Mouse (Mus musculus) T-helper 2 cell (primary cell): ENCODE measurements around the gene Mapk14.
"Not testable (repeated sequence)": the region's sequence is repeated elsewhere in the genome, so short reads cannot be mapped to it uniquely, and the experiment has no call there.

Experiments
- in situ Hi-C: fragments of 300-600 bp; cut with MboI, MseI; formaldehyde crosslinking; loops from one replicate; pipeline ENCODE4 v1.15.1; 2025; ENCODE audit warnings: high pct_unique_total_duplicates

Gene Mapk14

DNA sequence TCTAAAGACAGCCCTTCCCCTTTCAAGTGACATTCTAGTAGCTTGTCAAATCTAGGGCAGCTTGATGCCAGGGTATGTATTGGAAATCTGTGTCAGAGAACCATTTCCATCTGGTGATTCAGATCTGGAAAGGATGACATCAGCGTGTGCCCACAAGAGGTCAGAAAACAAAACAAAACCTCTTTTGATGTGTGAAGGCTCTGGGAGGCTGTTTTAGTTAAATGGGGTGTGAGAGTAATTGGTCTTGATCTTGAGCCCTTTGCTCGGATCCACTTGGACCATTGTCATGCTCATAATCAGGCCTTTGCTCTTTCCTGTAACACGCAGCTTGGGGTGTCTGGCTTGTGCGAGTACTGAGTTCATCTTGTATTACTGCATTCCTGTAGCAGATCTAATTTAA, 7.1 kb downstream of the Mapk14 start:
- in situ Hi-C loops = no loop called here

DNA sequence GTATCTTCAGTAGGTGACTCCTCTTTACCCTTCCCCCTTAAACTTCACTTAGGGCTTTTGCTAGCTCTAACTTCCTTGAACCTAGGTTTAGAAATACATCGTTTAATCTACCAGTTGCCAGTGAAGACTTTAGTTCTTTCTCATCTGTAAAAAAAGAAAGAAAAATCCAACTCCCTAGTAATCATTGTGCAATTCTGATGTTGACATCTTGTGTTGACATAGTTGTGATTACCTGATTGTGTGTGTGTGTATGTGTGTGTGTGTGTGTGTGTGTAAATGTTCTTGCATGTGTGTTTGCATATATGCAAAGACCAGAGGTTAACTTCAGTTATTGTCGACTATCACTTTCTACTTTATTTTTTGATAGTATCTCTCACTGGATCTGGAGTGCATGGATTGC, 7.5 kb downstream of the Mapk14 start:
- in situ Hi-C loops = no loop called here

DNA sequence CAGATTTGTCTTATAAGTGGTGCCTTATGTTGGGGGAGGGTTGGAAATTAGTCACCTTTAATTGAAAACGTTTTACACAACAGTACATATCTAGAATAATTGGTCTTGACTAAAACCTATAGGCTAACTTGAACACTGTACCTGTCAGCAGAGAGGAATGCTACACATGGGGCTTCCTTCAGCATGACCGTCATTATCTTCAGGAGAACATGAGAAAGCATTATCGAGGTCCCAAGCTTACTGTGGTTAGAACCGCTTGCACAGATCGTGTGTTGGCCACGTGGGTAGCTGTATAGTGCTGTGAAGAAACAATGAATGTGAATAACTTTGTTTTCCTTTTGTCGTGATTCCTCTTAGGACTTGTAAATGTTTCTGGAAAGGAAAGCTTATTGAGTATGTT, 8.7 kb downstream of the Mapk14 start:
- in situ Hi-C loops = no loop called here

DNA sequence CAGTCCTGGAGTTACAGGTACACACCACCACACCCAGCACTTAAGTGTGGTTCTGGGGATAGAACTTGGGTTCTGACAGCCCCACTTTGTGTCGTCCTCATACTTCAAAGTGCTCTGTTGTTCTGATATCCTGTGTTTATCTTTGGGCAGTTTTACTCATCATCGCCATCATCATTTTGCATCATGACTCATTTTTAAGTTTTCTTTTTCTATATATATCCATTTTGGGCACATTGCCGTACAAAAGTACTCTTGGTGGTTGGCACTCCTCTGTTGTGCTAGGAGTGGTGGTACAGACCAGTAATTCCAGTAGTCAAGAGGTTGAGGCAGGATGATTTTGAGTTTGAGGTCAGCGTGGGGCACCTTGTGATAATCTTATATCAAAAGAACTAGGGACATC, 10.0 kb downstream of the Mapk14 start:
- in situ Hi-C loops = no loop called here

DNA sequence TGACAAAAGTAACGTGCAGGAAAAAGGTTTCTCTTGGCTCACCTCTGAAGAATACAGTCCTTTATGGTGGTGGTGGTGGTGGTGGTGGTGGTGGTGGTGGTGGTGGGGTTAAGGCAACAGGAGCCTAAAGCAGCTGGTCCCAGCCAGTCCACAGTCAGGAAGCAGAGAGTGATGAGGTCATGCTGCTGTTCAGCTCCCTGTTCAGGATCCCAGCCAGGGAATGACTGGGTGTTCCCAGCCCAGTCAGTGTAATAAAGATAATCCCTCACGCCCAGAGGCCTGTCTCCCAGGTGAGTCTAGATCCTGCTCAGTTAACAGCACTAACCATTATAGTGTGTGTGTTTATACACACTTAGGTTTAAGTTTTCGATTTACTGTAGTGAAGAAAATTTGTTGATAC, 10.6 kb downstream of the Mapk14 start:
- in situ Hi-C loops = no loop called here

DNA sequence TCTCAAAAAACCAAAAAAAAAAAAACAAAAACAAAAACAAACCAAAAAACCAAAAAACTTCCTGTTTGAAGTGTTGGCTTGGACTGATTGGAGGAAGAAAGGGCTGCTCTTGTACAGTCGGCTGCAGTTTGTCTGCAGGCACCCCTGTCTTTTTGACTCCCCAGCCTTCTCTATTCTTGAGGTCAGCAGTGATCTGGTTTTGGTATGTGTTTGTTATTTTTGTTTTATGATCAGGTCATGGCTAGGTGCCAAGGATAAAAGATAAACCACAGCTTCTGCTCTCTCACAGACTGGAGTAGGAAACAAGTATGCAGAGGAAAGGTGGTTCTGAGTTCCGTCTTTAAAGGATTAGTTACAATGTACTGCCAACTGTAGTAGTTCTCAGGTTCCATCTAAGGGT, 11.5 kb downstream of the Mapk14 start:
- in situ Hi-C loops = no loop called here

DNA sequence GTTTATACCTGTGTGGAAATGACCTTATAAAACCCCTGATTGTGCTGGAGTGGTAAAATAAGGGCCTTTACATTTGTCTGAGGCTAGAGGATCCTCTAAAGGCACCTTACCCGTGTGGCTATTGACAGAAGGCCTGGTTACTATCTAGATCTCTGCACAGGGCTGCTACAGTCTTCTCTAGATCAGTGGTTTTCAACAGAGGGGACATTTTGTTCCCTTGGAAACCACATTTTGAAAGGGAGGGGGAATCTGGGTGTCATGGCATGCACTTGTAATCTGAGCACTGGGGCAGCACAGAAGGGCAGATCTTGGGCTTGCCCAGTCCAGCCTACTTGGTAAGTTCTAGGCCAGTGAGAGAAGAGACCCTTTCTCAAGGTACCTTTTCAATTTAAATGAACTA, 15.6 kb downstream of the Mapk14 start:
- in situ Hi-C loops = no loop called here

DNA sequence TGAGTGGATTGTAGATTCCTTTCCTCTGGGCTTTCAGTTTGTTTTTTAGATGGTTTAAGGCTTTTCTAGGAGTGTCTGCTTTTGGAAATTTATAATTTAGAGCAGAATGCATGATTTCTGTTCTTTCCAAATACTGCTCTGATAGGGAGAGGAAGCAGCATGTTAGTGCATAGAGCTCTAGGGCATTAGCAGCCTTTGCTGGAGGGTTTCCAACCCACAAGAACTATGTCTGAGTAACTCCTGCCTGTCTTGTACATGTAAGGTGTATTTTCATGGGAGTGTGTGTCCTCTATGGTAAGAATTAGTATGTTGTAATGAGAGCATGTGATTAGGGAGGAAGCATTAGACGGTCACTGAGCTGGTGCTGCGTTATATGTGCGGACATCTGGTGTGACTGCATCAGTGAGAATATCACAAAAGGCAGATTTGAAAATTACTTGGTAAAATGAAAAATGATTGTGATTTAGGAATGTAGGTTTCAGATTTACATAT, 16.1 kb downstream of the Mapk14 start:
- in situ Hi-C loops = no loop called here

DNA sequence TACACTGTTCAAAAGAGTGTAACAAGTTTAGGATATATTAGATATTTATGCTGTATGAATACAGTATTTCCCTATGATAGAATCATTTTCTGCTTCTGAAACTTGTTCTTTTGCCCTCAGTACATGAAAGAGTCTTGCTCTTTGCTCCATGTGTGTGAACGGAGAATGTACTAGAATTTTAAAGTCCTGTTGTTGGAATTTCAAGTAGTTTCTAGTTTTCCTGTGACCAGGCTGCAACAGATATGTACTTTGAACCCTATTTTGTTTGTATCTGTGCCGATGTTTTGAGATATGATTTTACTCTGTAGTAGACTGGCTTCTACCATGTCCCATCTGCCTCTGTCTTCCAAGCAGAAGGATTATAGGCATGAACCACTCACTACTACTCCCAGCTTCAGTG, 16.7 kb downstream of the Mapk14 start:
- in situ Hi-C loops = no loop called here

DNA sequence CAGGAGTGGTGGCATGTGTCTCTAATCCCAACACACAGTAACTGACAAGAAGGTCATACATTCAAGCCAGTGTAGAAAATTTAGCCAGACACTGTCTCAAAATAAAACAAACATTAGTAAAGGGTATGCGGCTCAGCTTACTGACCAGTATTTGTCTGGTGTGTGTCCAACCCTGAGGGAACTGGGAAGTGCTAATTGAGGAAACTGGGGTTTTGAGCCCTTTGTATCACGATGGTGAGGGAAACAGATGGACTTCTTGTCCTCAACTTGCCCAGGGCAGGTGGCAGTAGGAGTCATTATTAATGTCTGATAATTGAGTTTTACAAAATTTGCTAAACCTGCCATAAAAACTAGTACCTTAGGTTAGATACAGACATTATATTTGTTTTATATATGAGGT, 17.9 kb downstream of the Mapk14 start:
- in situ Hi-C loops = no loop called here

DNA sequence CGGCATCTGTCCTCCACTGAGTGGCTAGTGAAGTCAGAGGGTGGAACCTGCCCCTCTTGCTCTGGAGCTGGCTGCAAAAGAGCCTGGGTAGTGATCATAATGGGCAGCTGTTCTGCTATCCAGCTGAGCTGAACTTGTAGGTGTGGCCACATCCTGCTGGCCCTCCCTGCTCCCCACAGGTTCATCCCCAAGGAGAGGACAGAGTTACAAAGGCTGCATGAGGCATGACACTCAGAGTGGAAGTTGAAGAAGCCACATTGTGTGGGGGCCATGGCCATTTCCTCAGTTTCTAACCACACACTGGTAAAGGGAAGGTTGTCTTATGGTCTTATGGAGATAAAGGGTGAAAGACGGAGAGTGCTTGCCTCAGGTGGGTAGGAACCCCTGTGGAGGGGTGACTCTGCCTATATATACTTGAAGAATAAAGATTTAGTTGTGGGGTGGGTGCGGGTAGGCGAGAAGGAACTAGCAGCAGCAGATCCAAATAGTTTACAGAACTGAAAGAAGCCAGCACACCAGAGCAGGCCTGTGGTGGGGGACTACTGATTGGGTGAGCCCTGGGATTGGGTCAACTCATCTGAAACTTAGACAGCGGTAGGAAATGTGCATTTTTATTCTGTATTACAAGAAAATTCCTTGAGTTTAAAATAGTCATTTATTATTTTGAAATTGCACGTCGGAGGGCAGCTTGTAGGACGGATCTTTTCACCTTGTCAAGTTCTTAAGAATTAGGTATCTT, 18.6 kb downstream of the Mapk14 start:
- in situ Hi-C loops = no loop called here

DNA sequence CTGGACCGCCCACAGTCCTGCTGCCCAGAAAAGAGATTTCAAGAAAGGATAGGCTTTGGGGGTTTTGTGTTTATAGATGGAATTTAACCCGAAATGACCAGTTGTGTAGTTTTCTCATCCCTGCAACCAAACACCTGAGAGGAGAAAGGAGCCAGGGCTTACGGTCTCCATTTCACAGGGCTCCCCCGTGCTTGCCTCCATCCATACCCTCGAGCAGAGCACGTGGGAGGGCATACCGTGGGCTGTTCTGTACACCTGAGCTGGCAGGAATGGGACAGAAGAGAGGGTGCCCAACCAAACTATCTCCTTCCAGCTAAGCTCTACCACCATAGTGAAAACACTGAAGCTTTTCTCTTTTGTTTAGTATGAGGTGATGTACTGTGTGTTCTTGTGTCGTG, 19.2 kb downstream of the Mapk14 start:
- in situ Hi-C loops = no loop called here

DNA sequence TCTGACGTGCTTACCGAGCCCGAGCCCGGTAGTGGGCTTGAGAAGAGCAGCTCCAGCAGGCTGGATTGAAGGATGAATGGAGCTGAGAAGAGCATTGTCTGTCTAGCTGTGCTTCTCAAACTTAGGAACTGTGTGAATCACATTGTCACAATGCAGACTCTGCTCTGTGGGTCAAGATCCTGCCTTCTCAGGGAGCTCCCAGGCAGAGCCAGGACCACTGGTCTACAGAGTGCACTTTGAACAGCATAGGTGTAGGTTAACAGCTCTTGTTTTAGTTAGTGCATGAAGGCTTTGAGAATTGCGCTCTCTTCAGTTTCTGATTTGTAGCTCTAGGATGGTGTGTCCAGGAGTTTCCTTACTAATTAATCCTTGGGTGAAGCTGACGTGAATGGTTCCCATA, 20.1 kb downstream of the Mapk14 start:
- in situ Hi-C loops = no loop called here

DNA sequence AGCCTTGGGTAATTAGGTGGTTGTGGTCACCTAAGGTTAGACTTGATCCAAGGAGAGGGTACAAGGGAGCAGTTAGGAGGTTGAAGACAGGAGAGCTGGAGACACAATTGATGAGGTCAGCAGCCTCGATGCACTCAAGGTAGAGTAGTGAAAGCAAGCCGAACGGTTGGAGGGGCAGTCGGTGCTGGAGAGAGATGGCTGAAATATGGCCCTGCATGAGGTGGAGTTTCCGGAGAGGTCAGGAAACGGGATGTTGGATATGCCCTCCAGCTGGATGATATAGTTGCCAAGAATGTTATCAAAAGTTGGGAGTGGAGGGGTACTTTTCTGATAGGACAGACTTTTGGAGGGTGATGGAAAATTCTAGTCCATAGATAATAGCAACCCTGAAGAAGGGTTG, 21.2 kb downstream of the Mapk14 start:
- in situ Hi-C loops = no loop called here

DNA sequence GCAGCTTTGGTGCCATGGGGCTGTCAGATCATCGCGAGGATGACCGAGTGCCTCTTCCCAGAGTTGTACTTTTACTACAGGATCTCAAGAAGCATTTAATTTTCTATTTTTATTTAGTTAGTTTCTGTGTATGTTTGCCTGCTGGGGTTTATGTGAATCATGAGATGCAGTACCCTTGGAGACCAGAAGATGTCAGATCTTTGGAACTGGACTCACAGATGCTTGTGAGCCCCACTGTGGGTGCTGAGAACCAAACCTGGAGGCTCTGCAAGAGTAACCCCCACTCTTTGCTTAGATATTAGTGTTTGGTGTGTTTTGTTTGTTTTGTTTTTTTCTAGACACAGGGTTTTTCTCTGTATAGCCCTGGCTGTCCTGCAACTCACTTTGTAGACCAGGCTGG, 22.9 kb downstream of the Mapk14 start:
- in situ Hi-C loops = no loop called here

DNA sequence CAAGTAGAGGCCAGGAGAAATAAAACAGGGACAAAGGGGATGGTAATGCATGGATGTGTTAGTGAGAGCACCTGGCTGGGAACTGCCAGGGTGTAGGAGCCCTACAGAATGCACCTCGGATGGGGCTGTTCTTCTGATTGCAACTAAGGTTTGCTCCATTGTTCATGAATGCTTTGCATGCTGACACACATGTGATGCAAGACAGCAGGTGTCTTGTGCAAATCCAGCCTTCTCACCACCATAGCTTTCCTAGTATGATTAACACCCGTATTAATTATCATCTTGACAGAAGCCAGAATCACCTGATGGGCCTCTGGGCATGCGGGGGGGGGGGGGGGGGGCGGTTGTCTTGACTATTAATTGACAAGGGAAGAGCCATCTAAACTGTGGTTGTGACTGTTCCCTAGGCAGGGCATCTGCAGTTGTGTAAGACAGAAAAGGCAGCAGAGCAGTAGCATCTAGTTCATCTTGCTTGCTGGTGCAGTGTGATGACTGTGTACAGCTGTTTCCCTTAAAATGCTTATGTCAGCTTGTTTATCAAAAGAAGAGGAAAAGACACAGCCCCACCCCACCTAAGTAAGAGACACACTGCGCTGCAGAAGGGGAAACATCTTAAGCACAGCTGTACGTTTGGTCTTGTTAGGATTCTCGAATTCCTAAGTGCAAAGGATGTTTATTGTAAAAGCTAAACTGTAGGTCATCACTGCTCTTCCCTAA, 24.9 kb downstream of the Mapk14 start:
- in situ Hi-C loops = no loop called here

DNA sequence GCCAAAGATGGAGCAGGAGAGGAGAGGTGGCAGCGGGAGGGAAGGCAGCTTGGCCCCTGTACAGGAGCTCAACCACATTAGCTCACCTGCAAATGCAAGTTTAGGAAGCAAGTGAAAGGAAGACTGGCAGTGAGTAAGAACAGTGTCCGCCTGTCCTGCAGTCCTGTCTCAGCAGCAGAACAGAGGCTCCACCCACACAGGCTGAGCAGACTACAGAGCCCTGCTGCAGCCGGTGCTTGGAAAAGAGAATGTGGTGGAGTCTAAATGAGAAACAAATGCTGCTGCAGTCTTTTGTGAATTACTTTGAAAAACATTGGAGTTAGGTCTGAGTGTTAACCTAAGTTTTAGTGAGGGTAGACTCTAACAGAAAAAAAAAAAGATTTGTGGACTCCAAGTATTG, 26.4 kb downstream of the Mapk14 start:
- in situ Hi-C loops = no loop called here

DNA sequence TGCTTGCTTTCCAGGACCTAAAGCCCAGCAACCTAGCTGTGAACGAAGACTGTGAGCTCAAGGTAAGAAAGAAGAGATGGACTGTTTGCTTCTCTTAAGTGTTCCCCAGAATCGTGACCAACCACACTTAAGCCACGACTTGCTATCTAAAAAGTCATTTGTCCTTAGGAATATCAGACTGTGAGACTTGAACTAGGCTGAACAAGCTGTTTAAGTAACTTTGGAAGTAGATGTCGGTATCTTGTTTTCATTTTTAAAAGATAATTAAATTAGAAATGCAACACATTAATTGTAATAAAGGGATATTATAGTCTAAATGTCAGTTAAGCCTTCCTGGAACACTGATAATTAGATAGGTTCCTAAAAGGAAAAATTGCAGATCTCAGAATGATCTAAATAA, 34.7 kb downstream of the Mapk14 start, which contains the start of gene AC170998.1:
Gene AC170998.1 (plus strand): TSS at position 301 of the 400 bp plus-strand sequence.
- in situ Hi-C loops = no loop called here

DNA sequence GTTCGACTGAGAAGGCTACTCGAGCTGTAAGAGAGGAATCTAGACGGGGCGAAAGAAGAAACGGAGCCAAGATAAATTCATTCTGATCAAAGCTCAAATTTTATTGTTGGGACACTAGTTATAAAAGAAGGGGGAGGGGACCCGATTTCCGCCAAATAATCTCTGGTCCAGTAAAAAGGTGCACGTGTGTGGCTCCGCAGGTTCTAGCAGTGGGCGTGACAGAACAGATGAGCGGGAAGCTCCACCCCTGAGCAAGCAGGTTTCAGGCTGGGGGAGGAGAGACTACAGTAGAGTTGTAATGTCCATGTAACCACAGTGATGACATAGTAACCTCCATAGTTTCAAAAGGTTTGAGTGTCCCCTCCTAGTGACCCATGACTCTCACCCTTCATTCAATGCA, 36.4 kb downstream of the Mapk14 start:
- in situ Hi-C loops = not testable (repeated sequence)

DNA sequence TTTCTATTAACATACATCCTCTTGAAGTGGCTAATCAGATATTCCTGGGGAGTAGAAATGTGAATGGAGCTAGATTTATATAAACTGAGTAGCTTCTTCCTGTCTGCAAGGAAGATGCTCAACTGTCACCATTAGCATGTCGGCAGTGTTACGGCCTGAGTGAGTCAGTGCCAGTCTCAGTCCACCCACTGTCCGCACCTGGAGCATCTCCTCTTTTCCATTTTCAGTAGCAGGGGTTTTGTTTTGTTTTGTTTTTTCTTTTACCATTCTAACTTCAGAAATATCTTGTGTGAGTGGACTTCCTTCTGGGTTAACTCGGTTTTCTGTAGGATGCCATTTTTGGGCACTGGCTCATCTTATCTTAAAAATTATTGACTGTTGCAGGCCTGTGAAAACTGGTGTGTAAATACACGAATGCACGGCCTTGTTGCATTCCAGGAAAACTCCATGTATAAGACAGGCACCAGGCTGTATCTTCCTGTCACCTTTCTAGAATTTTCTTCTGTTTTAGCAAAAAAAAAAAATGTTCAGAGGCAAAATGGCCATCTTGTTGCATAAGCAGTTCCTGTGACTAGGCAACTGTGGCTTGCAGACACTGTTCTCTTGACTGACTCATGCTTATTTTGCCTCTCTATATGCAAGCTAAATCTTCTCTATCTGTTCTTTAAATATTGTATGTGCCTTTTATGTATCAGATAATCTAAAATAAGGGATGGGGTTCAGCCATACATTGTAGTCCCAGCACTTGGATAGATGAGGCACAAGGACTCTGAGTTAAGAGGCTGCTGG, 44.4 kb downstream of the Mapk14 start:
- in situ Hi-C loops = no loop called here

DNA sequence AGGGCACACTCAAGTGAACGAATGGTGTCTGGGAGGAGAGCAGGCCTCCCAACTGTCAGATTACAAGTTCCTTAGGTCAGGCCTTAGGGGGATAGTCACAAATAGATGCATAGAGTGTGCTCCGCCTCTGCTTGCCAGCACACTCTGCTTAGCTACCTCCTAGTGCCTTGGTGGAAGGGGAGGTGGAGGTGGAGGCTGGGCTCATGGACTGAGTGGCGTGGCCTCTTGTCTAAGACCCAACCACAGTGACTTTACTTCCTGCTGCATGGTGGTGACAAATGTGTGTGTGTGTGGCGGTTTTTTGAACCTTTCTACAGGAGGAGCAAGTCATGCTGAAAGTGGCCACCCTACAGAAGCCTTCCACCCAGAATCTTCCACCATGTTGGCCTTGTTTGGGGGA, 45.4 kb downstream of the Mapk14 start:
- in situ Hi-C loops = no loop called here

DNA sequence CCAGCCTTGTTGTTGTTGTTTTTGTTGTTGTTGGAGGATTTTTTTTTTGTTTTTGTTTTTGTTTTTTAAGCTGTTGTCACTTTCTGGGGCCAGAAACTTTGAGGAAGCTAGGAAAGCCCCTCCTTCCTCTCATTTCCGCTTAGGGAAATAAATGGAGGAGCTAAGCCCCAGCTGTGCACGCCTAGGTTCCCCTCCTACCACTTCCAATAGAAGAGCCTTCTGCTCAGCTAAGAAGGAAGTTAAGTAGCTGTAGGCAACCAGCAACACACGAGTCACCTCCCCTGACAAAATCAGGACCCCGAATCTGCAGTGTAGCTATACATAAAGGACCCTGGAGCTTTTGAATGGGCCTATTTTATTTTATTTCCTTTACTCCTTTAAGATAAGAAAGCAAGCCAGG, 46.8 kb downstream of the Mapk14 start:
- in situ Hi-C loops = no loop called here

DNA sequence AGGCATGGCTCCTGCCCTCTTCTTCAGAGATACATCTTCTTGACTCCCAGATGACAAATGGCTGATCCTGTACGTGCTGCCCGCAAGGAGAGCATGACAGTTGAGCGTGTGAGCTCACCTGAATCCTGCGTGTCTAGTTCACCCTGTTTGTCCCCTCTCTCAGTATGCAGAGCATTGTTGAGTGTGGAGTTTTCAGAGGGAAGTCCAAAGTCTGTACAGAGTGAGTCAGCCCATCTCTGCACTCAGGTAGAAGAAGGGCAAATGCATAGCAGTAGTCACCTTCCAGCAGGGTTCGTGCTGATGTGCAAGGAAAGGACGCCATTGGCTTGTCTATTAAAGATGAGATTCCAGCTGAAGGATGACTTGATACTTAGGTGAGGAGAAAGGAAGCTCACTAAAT, 48.1 kb downstream of the Mapk14 start:
- in situ Hi-C loops = no loop called here
